Mouse (Mus musculus): ENCODE data around the gene Arsj. TPM values are rescaled to one million over a fixed set of nuclear protein-coding genes. Genes with fewer than 3 reads are reported as not detected.

The Arsj gene
- polyA plus RNA-seq, 1 experiment, result 0.91 TPM

DNA sequence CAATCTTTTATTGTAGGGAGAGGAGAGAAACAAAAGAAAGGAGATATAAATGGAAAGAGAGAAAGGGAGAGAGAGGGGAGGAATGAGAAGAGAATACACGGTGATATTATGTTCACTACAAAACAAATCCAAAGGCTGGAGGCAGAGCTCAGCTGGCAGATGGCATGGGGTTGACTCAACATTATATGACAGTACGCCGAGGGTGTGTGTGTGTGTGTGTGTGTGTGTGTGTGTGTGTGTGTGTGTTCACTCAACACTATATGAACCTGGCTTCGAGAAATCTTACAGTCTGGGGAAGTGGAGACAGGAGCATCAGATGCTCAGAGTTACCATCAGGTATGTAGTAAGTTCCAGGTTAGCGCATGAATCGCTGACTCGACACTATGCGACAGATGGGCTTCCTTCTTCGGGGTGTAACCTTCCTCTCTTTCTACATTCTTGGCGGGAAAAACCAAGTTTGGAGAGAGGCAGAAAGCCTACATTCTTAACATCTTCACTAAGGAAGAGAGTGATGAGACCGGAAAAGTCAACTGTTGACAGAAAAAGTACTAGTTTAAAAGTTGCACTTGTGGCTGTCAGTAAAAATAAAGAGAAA is 456 bp upstream of the Arsj start:
- no peak for DNase-seq
- H3K4me1 ChIP-seq (ENCODE audit: control insufficient read depth, insufficient read depth, low read length), result no peaks in the 10 kb centered on the region
- TF ChIP-seq CTCF (IDR thresholded peaks at IDR 0.05; ENCODE audit: insufficient read depth, low read length), result no peak
- TF ChIP-seq POLR2A (IDR thresholded peaks at IDR 0.05; ENCODE audit: borderline replicate concordance, extremely low read depth, low read depth, low read length), result no peak
- WGBS, result 80% methylated on average over 11 of the region's 11 CpGs
- no peak overlapping the region for H3K4me3 ChIP-seq (replicated peaks; ENCODE audit: extremely low read depth, low read depth, low read length)

DNA sequence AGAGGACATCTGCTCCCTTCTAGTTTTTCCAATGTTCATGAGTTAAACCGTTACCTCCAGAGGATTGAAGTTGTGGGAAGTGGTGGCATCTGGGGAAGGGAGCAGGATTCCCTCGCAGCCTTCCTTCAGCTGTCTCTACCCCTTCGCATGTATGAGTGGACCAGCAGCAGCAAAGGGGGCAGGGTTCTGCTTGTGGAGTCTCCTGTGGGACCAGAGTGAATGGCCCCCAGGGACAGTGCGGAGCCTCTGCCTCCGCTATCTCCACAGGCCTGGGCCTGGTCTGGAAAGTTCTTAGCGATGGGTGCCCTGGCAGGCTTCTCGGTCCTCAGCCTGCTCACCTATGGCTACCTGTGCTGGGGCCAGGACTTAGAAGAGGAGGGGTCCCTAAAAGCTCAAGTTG is 1.1 kb downstream of the Arsj start:
- 85% methylated on average over 7 of the region's 7 CpGs for WGBS
- no peak for TF ChIP-seq CTCF (IDR thresholded peaks at IDR 0.05; ENCODE audit: insufficient read depth, low read length)
- no peak for TF ChIP-seq POLR2A (IDR thresholded peaks at IDR 0.05; ENCODE audit: borderline replicate concordance, extremely low read depth, low read depth, low read length)

DNA sequence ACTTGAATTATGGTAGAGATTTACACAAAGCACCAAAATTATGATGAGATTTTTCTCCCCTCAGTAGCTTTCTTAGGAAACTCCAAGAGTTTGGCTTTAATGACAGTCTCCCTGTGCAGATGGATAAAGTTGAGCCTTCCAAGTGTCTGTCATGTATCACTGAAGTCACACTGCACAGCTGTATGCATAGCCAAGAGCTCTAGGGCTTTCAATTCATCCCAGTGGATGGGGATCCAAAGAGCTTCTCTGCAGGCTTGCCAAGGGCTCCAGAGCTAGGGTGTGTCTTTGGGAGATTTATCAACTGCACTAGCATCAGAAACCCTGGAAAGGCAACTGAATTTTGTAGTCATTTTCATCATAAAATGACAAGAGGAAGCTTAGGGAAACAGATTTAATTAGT is 7.1 kb downstream of the Arsj start:
- Histone ChIP-seq H3K4me3 (replicated peaks; ENCODE audit: extremely low read depth, low read depth, low read length) (no peak overlapping the region), H3K4me1 (ENCODE audit: control insufficient read depth, insufficient read depth, low read length) (no peaks in the 10 kb centered on the region)
- DNase-seq, result no peak
- TF ChIP-seq POLR2A (IDR thresholded peaks at IDR 0.05; ENCODE audit: borderline replicate concordance, extremely low read depth, low read depth, low read length) (no peak), CTCF (IDR thresholded peaks at IDR 0.05; ENCODE audit: insufficient read depth, low read length) (no peak)

More for the DNA sequence above, 1.1 kb downstream of the Arsj start:
- Histone ChIP-seq H3K4me1 (ENCODE audit: control insufficient read depth, insufficient read depth, low read length) (no peaks in the 10 kb centered on the region), H3K4me3 (replicated peaks; ENCODE audit: extremely low read depth, low read depth, low read length) (no peak overlapping the region)
- no peak for DNase-seq

DNA sequence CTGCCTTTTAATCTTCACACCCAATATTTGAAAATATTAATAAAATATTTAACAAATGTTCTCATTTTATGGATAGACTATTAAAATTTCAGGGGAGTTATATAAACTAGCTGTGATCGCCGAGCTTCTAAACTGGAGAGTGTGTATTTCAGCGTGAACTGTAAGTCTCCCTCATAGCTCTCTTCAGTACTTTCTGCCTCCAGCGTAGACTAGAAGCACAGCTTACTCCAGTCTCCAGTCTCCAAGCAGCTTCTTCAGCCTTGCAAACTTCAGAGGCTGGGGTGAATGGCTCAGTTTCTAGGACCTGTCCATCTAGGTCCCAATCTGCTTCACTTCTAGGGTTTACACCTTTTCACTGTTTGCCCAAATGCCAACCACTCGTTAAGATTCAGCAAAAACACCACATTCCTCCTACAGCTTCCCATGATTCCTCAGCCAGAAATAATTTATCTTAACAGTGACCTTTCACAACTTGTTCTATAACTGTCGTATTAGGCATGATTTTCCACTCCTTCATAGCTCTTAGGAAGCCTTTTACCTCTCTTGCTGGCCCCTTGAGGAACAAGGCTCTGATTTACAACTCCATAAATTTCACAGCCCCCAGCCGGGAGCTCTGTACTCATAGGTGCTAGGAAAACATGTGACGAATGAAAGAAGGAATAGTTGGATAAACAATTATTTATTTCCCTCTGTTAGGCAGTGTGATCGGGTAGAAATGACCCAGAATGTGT is 9.5 kb downstream of the Arsj start:
- no peaks in the 10 kb centered on the region for H3K4me1 ChIP-seq (ENCODE audit: control insufficient read depth, insufficient read depth, low read length)
- 73% methylated on average over 9 of the region's 9 CpGs for WGBS
- TF ChIP-seq CTCF (IDR thresholded peaks at IDR 0.05; ENCODE audit: insufficient read depth, low read length) (no peak), POLR2A (IDR thresholded peaks at IDR 0.05; ENCODE audit: borderline replicate concordance, extremely low read depth, low read depth, low read length) (no peak)
- H3K4me3 ChIP-seq (replicated peaks; ENCODE audit: extremely low read depth, low read depth, low read length), result no peak overlapping the region
- DNase-seq, result no peak

DNA sequence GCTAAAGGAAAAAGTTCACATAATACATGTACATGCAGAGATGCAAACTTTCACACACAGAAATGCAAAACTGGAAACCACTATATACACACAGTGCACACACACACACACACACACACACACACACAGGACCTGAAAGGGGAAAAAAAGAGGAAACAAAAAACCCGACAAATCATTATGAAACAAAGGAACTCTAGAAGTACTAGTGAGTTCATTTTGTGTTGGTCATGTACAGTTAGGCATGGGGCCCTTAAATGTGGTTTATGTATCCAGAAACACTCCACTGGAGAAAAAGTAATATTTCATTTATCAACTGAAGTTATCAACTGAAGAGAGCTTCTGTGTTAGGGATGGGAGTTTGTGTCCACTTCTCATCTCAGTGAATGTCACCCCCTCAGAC is 10.2 kb downstream of the Arsj start:
- no peak for DNase-seq
- TF ChIP-seq POLR2A (IDR thresholded peaks at IDR 0.05; ENCODE audit: borderline replicate concordance, extremely low read depth, low read depth, low read length) (no peak), CTCF (IDR thresholded peaks at IDR 0.05; ENCODE audit: insufficient read depth, low read length) (no peak)
- Histone ChIP-seq H3K4me3 (replicated peaks; ENCODE audit: extremely low read depth, low read depth, low read length) (no peak overlapping the region), H3K4me1 (ENCODE audit: control insufficient read depth, insufficient read depth, low read length) (no peaks in the 10 kb centered on the region)
- WGBS, result 36% methylated on average over 1 of the region's 1 CpGs

DNA sequence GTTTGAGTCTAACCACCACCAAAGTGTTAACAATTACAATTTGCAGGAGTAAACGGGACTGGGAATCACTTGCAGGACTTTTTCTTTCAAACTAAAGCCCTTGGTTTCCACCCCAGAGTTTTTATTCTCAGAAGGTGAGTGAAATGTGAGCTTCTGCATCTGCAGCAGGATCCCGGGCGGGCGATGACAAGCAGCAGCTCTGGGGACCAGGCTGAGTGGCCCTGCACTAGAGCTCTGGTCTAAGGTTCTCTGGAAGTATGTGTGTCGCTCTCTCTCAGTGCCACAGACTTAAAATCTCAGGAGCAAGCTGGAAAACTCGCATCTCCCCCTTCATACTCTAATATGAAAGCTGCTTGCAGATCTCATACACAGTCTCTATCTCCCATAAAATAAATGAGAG is 15.8 kb downstream of the Arsj start:
- no peak overlapping the region for H3K4me3 ChIP-seq (replicated peaks; ENCODE audit: extremely low read depth, low read depth, low read length)
- TF ChIP-seq POLR2A (IDR thresholded peaks at IDR 0.05; ENCODE audit: borderline replicate concordance, extremely low read depth, low read depth, low read length), result no peak
- TF ChIP-seq CTCF (IDR thresholded peaks at IDR 0.05; ENCODE audit: insufficient read depth, low read length), result no peak
- 65% methylated on average over 6 of the region's 6 CpGs for WGBS
- H3K4me1 ChIP-seq (ENCODE audit: control insufficient read depth, insufficient read depth, low read length), result no peaks in the 10 kb centered on the region
- no peak for DNase-seq

DNA sequence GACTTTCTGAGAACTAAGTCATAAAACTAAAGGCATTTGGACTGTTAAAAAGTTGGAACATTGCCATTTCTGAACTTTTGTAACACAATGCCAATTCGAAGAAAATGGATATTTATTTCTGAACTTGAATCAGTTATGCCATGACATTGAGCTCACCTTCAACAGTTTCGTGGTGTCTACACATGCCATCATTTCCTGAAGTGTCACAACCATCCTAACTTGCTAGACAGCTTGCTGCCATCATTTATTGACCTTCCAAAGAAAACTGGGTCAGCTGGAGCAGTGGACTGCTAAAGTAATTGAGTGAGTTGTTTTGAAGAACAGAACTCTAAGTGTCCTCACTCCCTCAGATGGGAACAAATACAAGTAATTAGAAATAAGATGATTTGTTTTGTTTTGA is 16.2 kb downstream of the Arsj start:
- Histone ChIP-seq H3K4me1 (ENCODE audit: control insufficient read depth, insufficient read depth, low read length) (no peaks in the 10 kb centered on the region), H3K4me3 (replicated peaks; ENCODE audit: extremely low read depth, low read depth, low read length) (no peak overlapping the region)
- TF ChIP-seq POLR2A (IDR thresholded peaks at IDR 0.05; ENCODE audit: borderline replicate concordance, extremely low read depth, low read depth, low read length) (no peak), CTCF (IDR thresholded peaks at IDR 0.05; ENCODE audit: insufficient read depth, low read length) (no peak)
- no peak for DNase-seq
- WGBS, result 40% methylated on average over 2 of the region's 2 CpGs

DNA sequence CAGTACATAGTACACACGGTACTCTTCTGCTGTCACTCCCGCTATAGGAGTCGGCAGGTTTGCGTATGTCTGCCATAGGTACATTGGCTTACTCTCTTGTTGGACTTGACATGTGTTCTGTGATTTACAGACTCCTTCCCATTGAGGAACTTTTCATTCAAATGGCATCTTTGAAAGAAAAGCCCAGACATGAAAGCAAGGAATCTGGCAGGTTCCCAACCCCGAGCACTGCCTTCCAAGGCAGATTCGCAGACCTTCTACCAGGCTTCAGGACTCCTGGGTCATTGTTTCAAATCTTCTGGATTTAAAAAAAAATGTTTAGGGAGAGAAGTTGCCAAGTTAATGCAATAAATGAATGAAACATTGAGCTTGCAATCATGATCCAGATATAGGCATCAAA is 19.8 kb downstream of the Arsj start:
- H3K4me1 ChIP-seq (ENCODE audit: control insufficient read depth, insufficient read depth, low read length), result no peaks in the 10 kb centered on the region
- 83% methylated on average over 6 of the region's 6 CpGs for WGBS
- TF ChIP-seq CTCF (IDR thresholded peaks at IDR 0.05; ENCODE audit: insufficient read depth, low read length), result no peak
- TF ChIP-seq POLR2A (IDR thresholded peaks at IDR 0.05; ENCODE audit: borderline replicate concordance, extremely low read depth, low read depth, low read length), result no peak
- DNase-seq, result no peak
- H3K4me3 ChIP-seq (replicated peaks; ENCODE audit: extremely low read depth, low read depth, low read length), result no peak overlapping the region

DNA sequence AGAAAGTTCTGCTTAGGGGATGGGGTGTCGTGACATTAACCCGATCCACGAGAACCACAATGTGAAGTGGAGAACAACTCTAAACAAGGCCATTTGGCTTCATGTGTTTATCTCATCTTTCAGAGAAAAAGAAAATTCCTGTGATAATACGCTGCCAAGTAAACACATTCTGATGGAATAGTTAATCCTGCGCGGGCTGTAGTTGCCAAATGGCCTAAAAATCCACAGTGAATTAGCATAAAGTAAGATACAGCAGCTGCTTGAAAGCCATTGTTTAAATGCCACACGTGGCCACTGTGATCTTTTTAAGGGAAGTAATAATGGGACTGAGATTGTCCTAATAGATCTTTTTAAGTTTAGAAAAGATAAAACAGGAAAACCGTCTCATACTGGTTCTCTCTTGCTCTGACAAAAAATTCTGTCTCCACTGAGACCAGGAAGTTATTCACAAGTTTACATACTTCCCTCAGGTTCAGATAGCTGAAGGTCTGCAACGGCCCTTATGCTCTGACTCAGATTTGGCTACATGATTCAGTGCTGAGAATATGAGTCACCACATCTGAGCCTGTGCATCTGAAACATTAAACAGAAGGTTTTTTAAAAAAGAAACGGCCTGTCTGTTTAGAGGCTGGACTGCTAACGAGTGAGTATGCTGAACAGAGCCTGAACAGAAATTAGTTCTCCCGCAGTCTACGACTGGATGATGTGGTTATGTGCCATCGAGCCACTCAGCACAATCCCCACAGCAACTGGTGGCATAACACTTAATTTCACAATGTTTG is 21.4 kb downstream of the Arsj start:
- no peaks in the 10 kb centered on the region for H3K4me1 ChIP-seq (ENCODE audit: control insufficient read depth, insufficient read depth, low read length)
- WGBS, result 46% methylated on average over 14 of the region's 14 CpGs
- DNase-seq, result no peak
- no peak overlapping the region for H3K4me3 ChIP-seq (replicated peaks; ENCODE audit: extremely low read depth, low read depth, low read length)
- TF ChIP-seq POLR2A (IDR thresholded peaks at IDR 0.05; ENCODE audit: borderline replicate concordance, extremely low read depth, low read depth, low read length) (no peak), CTCF (IDR thresholded peaks at IDR 0.05; ENCODE audit: insufficient read depth, low read length) (no peak)

All from lung, adult 2 months (tissue).